Mouse (Mus musculus): ENCODE results near the gene Ppp1r37. TPM values are rescaled to one million over a fixed set of nuclear protein-coding genes. Genes with fewer than 3 reads are reported as not detected.

Ppp1r37 gene
- polyA plus RNA-seq, 1 experiment from 2014 or later, result 15.0 TPM

DNA sequence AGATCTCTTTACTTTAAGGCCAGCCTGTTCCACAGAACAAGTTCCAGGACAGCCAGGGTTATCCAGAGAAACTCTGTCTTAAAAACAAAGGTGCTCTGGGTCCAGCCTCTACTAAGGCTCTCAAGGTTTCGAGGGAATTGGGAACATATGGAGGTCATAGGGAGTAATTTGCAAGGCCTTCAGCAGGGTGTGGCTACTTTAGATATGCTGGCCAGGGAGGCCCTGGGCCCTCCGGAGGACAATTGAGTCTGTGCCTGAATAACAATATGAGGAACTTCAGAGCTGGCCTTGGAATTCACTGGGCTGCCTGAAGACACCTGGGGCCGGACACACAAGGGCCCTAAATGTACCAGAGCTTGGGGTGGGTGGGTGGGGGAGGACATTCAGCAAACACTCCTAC, 12.7 kb upstream of the Ppp1r37 start:
- no peak for ATAC-seq
- H3K4me2 ChIP-seq (replicated peaks; ENCODE audit: low read depth), result no peak overlapping the region
- no peaks in the 10 kb centered on the region for H3K9me3 ChIP-seq (ENCODE audit: control insufficient read depth)
- H3K36me3 ChIP-seq (ENCODE audit: control insufficient read depth, insufficient read depth), result peaks cover 8% of the 10 kb centered on the region; the same call in 1 of the 2 replicates
- peaks cover 12% of the 10 kb centered on the region; the same call in 1 of the 2 replicates for H3K27me3 ChIP-seq (replicated peaks; ENCODE audit: control insufficient read depth, insufficient read depth, low read length)
- 47% methylated on average over 3 of the region's 3 CpGs for WGBS
- no peak overlapping the region for H3K27ac ChIP-seq (ENCODE audit: low read depth, low read length)
- H3K4me1 ChIP-seq (replicated peaks; ENCODE audit: control insufficient read depth, insufficient read depth, low read length), result peaks cover 18% of the 10 kb centered on the region
- no peak overlapping the region for H3K4me3 ChIP-seq (ENCODE audit: low read depth, low read length)
- no peak overlapping the region for H3K9ac ChIP-seq (ENCODE audit: low read depth, low read length)
- TF ChIP-seq CTCF (IDR thresholded peaks at IDR 0.05; ENCODE audit: low read depth), result no peak

- 9% methylated on average over 16 of the region's 16 CpGs for WGBS
- ATAC-seq, result no peak
- Histone ChIP-seq H3K36me3 (ENCODE audit: control insufficient read depth, insufficient read depth) (peaks cover 12% of the 10 kb centered on the region; the same call in 1 of the 2 replicates), H3K27me3 (replicated peaks; ENCODE audit: control insufficient read depth, insufficient read depth, low read length) (peaks cover 12% of the 10 kb centered on the region; the same call in 1 of the 2 replicates), H3K4me3 (ENCODE audit: low read depth, low read length) (peak overlapping the region; percentile 62), H3K27ac (ENCODE audit: low read depth, low read length) (peak overlapping the region; percentile 88), H3K9me3 (ENCODE audit: control insufficient read depth) (no peaks in the 10 kb centered on the region), H3K4me1 (replicated peaks; ENCODE audit: control insufficient read depth, insufficient read depth, low read length) (peaks cover 18% of the 10 kb centered on the region), H3K4me2 (replicated peaks; ENCODE audit: low read depth) (peak overlapping the region; percentile 89), H3K9ac (ENCODE audit: low read depth, low read length) (peak overlapping the region; percentile 75)
- no peak for TF ChIP-seq CTCF (IDR thresholded peaks at IDR 0.05; ENCODE audit: low read depth)
These were observed 10.9 kb upstream of the Ppp1r37 start for GRCm38 (mm10) chr7:19573776-19574140.

- peak; percentile 86 for ATAC-seq
- Histone ChIP-seq H3K9me3 (ENCODE audit: control insufficient read depth) (no peaks in the 10 kb centered on the region), H3K27ac (ENCODE audit: low read depth, low read length) (peak overlapping the region; percentile 88), H3K27me3 (replicated peaks; ENCODE audit: control insufficient read depth, insufficient read depth, low read length) (peaks cover 12% of the 10 kb centered on the region; the same call in 1 of the 2 replicates), H3K9ac (ENCODE audit: low read depth, low read length) (peak overlapping the region; percentile 75), H3K4me3 (ENCODE audit: low read depth, low read length) (peak overlapping the region; percentile 62), H3K4me1 (replicated peaks; ENCODE audit: control insufficient read depth, insufficient read depth, low read length) (peaks cover 18% of the 10 kb centered on the region), H3K36me3 (ENCODE audit: control insufficient read depth, insufficient read depth) (peaks cover 12% of the 10 kb centered on the region; the same call in 1 of the 2 replicates), H3K4me2 (replicated peaks; ENCODE audit: low read depth) (peak overlapping the region; percentile 89)
- WGBS, result under 1% methylated on average over 53 of the region's 53 CpGs
- peak; percentile 36 for TF ChIP-seq CTCF (IDR thresholded peaks at IDR 0.05; ENCODE audit: low read depth)
These were observed 10.3 kb upstream of the Ppp1r37 start for GRCm38 (mm10) chr7:19572926-19573775.

DNA sequence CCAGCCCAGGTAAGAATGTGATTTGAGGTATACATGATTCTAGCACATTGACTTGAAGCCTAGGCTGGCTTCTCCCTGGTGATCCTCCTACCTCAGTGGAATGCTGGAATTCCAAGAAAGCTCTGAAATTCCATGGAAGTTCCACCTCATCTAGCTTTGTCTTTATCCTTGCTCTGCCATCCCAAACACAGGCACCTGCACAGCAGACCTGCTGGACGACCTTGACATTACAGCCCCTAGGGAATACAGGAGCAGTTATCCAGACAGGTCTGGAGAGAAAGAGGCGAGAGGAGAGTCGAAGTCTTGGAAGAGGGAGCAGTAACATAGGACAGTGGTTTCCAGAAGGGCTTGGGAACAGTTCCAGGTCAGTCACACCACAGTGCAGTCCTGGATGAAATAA, 6.8 kb upstream of the Ppp1r37 start:
- Histone ChIP-seq H3K9ac (ENCODE audit: low read depth, low read length) (no peak overlapping the region), H3K36me3 (ENCODE audit: control insufficient read depth, insufficient read depth) (peaks cover 27% of the 10 kb centered on the region; the same call in 1 of the 2 replicates), H3K4me3 (ENCODE audit: low read depth, low read length) (no peak overlapping the region), H3K27ac (ENCODE audit: low read depth, low read length) (no peak overlapping the region), H3K27me3 (replicated peaks; ENCODE audit: control insufficient read depth, insufficient read depth, low read length) (no peaks in the 10 kb centered on the region), H3K9me3 (ENCODE audit: control insufficient read depth) (no peaks in the 10 kb centered on the region), H3K4me2 (replicated peaks; ENCODE audit: low read depth) (no peak overlapping the region), H3K4me1 (replicated peaks; ENCODE audit: control insufficient read depth, insufficient read depth, low read length) (peaks cover 10% of the 10 kb centered on the region; the same call in 1 of the 2 replicates)
- WGBS, result 81% methylated on average over 3 of the region's 3 CpGs
- ATAC-seq, result no peak
- TF ChIP-seq CTCF (IDR thresholded peaks at IDR 0.05; ENCODE audit: low read depth), result no peak

DNA sequence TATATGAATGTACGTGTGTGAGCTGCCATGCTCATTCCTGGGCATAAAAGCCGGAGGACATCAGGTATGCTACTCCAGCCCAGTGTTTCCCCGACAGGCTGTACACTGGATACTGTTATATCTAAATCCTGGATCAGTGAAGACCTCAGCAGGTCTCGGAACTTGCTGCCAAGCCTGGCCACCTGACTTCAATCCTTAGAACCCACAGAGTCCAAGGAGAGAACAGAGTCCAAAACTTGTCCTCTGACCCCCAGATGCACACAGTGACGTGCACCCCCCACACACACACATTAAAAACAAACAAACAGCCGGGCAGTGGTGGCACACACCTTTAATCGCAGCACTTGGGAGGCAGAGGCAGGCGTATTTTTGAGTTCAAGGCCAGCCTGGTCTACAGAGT, 4.5 kb upstream of the Ppp1r37 start:
- H3K9ac ChIP-seq (ENCODE audit: low read depth, low read length), result no peak overlapping the region
- peaks cover 32% of the 10 kb centered on the region for H3K36me3 ChIP-seq (ENCODE audit: control insufficient read depth, insufficient read depth)
- WGBS, result 85% methylated on average over 8 of the region's 8 CpGs
- H3K4me1 ChIP-seq (replicated peaks; ENCODE audit: control insufficient read depth, insufficient read depth, low read length), result peaks cover 7% of the 10 kb centered on the region; the same call in 1 of the 2 replicates
- no peak overlapping the region for H3K27ac ChIP-seq (ENCODE audit: low read depth, low read length)
- H3K4me3 ChIP-seq (ENCODE audit: low read depth, low read length), result no peak overlapping the region
- no peak for ATAC-seq
- TF ChIP-seq CTCF (IDR thresholded peaks at IDR 0.05; ENCODE audit: low read depth), result no peak
- no peaks in the 10 kb centered on the region for H3K9me3 ChIP-seq (ENCODE audit: control insufficient read depth)
- no peaks in the 10 kb centered on the region for H3K27me3 ChIP-seq (replicated peaks; ENCODE audit: control insufficient read depth, insufficient read depth, low read length)
- H3K4me2 ChIP-seq (replicated peaks; ENCODE audit: low read depth), result no peak overlapping the region

- no peak overlapping the region for H3K4me3 ChIP-seq (ENCODE audit: low read depth, low read length)
These were observed 2.9 kb upstream of the Ppp1r37 start for GRCm38 (mm10) chr7:19565803-19566202.

More at GRCm38 (mm10) chr7:19565803-19566202, 2.9 kb upstream of the Ppp1r37 start:
- ATAC-seq, result no peak
- Histone ChIP-seq H3K4me2 (replicated peaks; ENCODE audit: low read depth) (no peak overlapping the region), H3K4me1 (replicated peaks; ENCODE audit: control insufficient read depth, insufficient read depth, low read length) (no peaks in the 10 kb centered on the region), H3K9ac (ENCODE audit: low read depth, low read length) (no peak overlapping the region), H3K27me3 (replicated peaks; ENCODE audit: control insufficient read depth, insufficient read depth, low read length) (no peaks in the 10 kb centered on the region), H3K9me3 (ENCODE audit: control insufficient read depth) (no peaks in the 10 kb centered on the region), H3K36me3 (ENCODE audit: control insufficient read depth, insufficient read depth) (peaks cover 32% of the 10 kb centered on the region), H3K27ac (ENCODE audit: low read depth, low read length) (no peak overlapping the region)
- no peak for TF ChIP-seq CTCF (IDR thresholded peaks at IDR 0.05; ENCODE audit: low read depth)
- 91% methylated on average over 2 of the region's 2 CpGs for WGBS

Measured in intestine, postnatal 0 days (tissue).